Mouse (Mus musculus): ENCODE results near the gene Olfr488. TPM values are rescaled to one million over a fixed set of nuclear protein-coding genes. Genes with fewer than 3 reads are reported as not detected.
"Not testable (repeated sequence)": the region's sequence is repeated elsewhere in the genome, so short reads cannot be mapped to it uniquely, and the experiment has no call there.

Olfr488 gene
- not detected in 2 replicates for polyA plus RNA-seq (2012; rRNA removed)

DNA sequence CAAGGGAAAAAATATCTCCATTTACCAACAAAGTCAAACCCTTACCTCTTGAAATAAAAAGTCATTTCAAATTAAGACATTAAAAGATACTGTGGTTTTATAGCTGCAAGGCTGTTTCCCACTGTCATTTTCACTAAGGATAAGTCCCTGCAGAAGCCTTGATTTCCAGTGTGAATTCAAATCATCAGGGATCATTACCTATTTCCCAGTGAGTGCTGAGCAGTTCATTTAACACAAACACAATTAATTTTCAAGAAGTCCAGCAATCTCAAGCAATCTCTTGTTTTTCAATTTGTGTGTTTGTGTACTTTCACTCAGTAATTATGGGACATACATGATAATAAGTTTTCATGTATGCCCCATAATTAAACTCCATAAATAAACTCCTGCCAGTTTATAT lies at the start of gene Olfr488:
Olfr488 (minus strand) TSS at position 101 of the 400 bp plus-strand sequence.
- TF ChIP-seq CTCF (conservative IDR thresholded peaks at IDR 0.05; ENCODE audit: insufficient read depth, insufficient read length, low read depth, low read length) (no peak), POLR2A (IDR thresholded peaks at IDR 0.05; ENCODE audit: low read depth, low read length) (no peak)
- no peak within 1 kb of the TSS for H3K4me3 ChIP-seq (ENCODE audit: insufficient read depth, low read depth, low read length)
- H3K36me3 ChIP-seq (ENCODE audit: control insufficient read depth, insufficient read depth, low read length), result no peaks in the 10 kb centered on the region
- no peaks in the 10 kb centered on the region for H3K27me3 ChIP-seq (replicated peaks; ENCODE audit: control insufficient read depth, insufficient read depth, low read length)
- no peak for DNase-seq
- no peaks in the 10 kb centered on the region for H3K4me1 ChIP-seq (ENCODE audit: control insufficient read depth, insufficient read depth, low read length)
- H3K27ac ChIP-seq (ENCODE audit: insufficient read depth, low read depth, low read length), result no peak within 1 kb of the TSS

DNA sequence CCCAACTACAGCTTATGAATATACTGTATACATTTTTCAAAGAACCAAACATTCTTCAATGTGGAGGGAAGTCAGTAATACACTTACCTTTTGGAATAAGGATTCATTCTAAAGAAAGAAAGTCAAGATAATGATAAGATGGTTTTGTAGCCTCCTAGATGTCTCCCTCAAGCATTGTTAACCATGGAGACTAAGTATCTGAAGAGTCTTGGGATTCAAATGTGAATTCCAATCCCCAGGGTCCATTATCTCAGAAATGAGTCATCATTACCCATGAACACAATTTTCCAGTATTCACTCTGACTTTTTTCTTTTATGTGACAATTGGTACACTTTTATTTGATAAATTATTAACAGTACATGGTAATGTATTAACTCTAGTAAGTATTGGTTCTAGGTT lies 30.7 kb upstream of the Olfr488 start, which contains the start of gene Olfr490:
Olfr490 (minus strand) TSS at position 101 of the 400 bp plus-strand sequence.
- Histone ChIP-seq H3K27ac (ENCODE audit: insufficient read depth, low read depth, low read length) (no peak within 1 kb of the TSS), H3K4me3 (ENCODE audit: insufficient read depth, low read depth, low read length) (no peak within 1 kb of the TSS), H3K36me3 (ENCODE audit: control insufficient read depth, insufficient read depth, low read length) (no peaks in the 10 kb centered on the region), H3K4me1 (ENCODE audit: control insufficient read depth, insufficient read depth, low read length) (no peaks in the 10 kb centered on the region), H3K27me3 (replicated peaks; ENCODE audit: control insufficient read depth, insufficient read depth, low read length) (no peaks in the 10 kb centered on the region)
- no peak for DNase-seq
- TF ChIP-seq POLR2A (IDR thresholded peaks at IDR 0.05; ENCODE audit: low read depth, low read length) (no peak), CTCF (conservative IDR thresholded peaks at IDR 0.05; ENCODE audit: insufficient read depth, insufficient read length, low read depth, low read length) (no peak)

DNA sequence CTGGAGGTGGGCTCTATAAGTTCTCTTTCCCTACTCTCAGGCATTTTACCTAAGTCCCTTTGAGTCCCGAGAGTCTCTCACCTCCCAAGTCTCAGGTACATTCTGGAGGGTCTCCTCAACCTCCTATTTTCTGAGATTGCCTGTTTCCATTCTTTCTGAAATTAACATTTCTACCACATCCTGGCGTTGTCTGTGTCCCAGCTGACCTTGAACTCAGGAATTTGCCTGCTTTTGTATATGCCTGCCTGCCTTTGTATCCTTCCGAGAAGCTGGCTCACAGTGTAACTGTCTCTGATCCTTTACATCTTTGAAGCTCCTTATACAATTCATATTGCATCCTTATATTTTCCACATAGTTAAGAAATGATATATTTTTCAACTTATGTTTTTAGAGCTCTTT lies 24.6 kb downstream of the Olfr488 start:
- 68% methylated on average over 3 of the region's 3 CpGs for WGBS
- Histone ChIP-seq H3K4me1 (ENCODE audit: control insufficient read depth, insufficient read depth, low read length) (no peaks in the 10 kb centered on the region), H3K36me3 (ENCODE audit: control insufficient read depth, insufficient read depth, low read length) (no peaks in the 10 kb centered on the region), H3K4me3 (ENCODE audit: insufficient read depth, low read depth, low read length) (no peak overlapping the region), H3K27ac (ENCODE audit: insufficient read depth, low read depth, low read length) (no peak overlapping the region), H3K27me3 (replicated peaks; ENCODE audit: control insufficient read depth, insufficient read depth, low read length) (no peaks in the 10 kb centered on the region)
- TF ChIP-seq CTCF (conservative IDR thresholded peaks at IDR 0.05; ENCODE audit: insufficient read depth, insufficient read length, low read depth, low read length) (no peak), POLR2A (IDR thresholded peaks at IDR 0.05; ENCODE audit: low read depth, low read length) (no peak)
- DNase-seq, result no peak

DNA sequence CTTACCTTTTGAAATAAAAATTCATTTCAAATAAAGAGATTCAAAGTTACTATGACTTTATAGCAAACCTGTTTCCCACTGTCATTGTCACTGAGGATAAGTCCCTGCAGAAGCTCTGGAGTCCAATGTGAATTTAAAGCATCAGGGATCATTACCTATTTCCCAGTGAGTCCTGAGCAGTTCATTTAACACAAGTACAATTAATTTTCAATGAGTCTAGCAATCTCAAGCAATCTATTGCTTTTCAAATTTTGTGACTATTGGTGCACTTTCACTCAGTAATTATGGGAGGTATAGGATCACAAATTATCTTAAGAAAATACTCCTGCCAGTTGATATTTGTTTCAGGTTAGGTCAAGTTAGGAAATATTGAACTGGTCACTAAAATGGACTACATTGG lies 43.6 kb downstream of the Olfr488 start, which contains the start of gene Olfr487:
Olfr487 (minus strand) TSS at position 101 of the 400 bp plus-strand sequence.
- not testable (repeated sequence) for H3K4me3 ChIP-seq (ENCODE audit: insufficient read depth, low read depth, low read length); H3K27ac ChIP-seq (ENCODE audit: insufficient read depth, low read depth, low read length); DNase-seq; H3K27me3 ChIP-seq (replicated peaks; ENCODE audit: control insufficient read depth, insufficient read depth, low read length); H3K36me3 ChIP-seq (ENCODE audit: control insufficient read depth, insufficient read depth, low read length); H3K4me1 ChIP-seq (ENCODE audit: control insufficient read depth, insufficient read depth, low read length)

Other genes starting within 250 kb of the Olfr488 start
- not detected in 2 replicates for gene Olfr478, start 224.4 kb downstream of the Olfr488 start, polyA plus RNA-seq (2012; rRNA removed)
- not detected in 2 replicates for gene Olfr479, start 207.7 kb downstream of the Olfr488 start, polyA plus RNA-seq (2012; rRNA removed)
- gene Olfr480, start 191.0 kb downstream of the Olfr488 start, polyA plus RNA-seq (2012; rRNA removed), result not detected in 2 replicates
- gene Olfr481, start 178.5 kb downstream of the Olfr488 start, polyA plus RNA-seq (2012; rRNA removed), result not detected in 2 replicates
- 0.03 TPM in 1 of 2 replicates, not detected in the other for gene Olfr482, start 160.8 kb downstream of the Olfr488 start, polyA plus RNA-seq (2012; rRNA removed)
- gene Olfr483, start 157.5 kb downstream of the Olfr488 start, polyA plus RNA-seq (2012; rRNA removed), result not detected in 2 replicates
- not detected in 2 replicates for gene Olfr484, start 130.9 kb downstream of the Olfr488 start, polyA plus RNA-seq (2012; rRNA removed)
- gene Olfr485, start 98.5 kb downstream of the Olfr488 start, polyA plus RNA-seq (2012; rRNA removed), result not detected in 2 replicates
- gene Olfr486, start 85.6 kb downstream of the Olfr488 start, polyA plus RNA-seq (2012; rRNA removed), result not detected in 2 replicates
- gene Olfr487, start 43.7 kb downstream of the Olfr488 start, polyA plus RNA-seq (2012; rRNA removed), result not detected in 2 replicates
- gene Olfr490, start 30.6 kb upstream of the Olfr488 start, polyA plus RNA-seq (2012; rRNA removed), result not detected in 2 replicates
- gene Olfr491, start 55.1 kb upstream of the Olfr488 start, polyA plus RNA-seq (2012; rRNA removed), result not detected in 2 replicates
- gene Olfr492, start 65.3 kb upstream of the Olfr488 start, polyA plus RNA-seq (2012; rRNA removed), result not detected in 2 replicates
- gene Olfr493, start 88.6 kb upstream of the Olfr488 start, polyA plus RNA-seq (2012; rRNA removed), result not detected in 2 replicates
- not detected in 2 replicates for gene Olfr494, start 107.0 kb upstream of the Olfr488 start, polyA plus RNA-seq (2012; rRNA removed)
- not detected in 2 replicates for gene Olfr495, start 134.8 kb upstream of the Olfr488 start, polyA plus RNA-seq (2012; rRNA removed)
- not detected in 2 replicates for gene Olfr497, start 162.1 kb upstream of the Olfr488 start, polyA plus RNA-seq (2012; rRNA removed)
- not detected in 2 replicates for gene Olfr498, start 207.0 kb upstream of the Olfr488 start, polyA plus RNA-seq (2012; rRNA removed)

Data from kidney, adult 2 months (tissue).